Mouse (Mus musculus) MEL (cell line): ENCODE measurements around the gene Coil. TPM values are rescaled to one million over a fixed set of nuclear protein-coding genes. Genes with fewer than 3 reads are reported as not detected.

Experiments used
- DNase-seq: peaks from one replicate; pipeline ENCODE4 v3.0.0; 2011; ENCODE audit warnings: low read depth, low spot score
- H3K27ac ChIP-seq: 2 replicates; pipeline ENCODE4 v1.5.1; 2012; ENCODE audit warnings: low read depth, mild to moderate bottlenecking, control low read depth, low read length, moderate library complexity; ENCODE audit not compliant: control insufficient read depth
- H3K27me3 ChIP-seq, 2 experiments: fragments of 150-350 bp in 1 of 2; sonication (generic) in 1 of 2; 2 replicates each; pipeline ENCODE4 v1.6.1; 2012; ENCODE audit warnings: low read length in 2 of 2, mild to moderate bottlenecking in 2 of 2, improper control_type of control experiment in 1 of 2, moderate library complexity in 1 of 2; ENCODE audit not compliant: insufficient read depth in 2 of 2, control insufficient read depth in 1 of 2
- H3K36me3 ChIP-seq, 2 experiments: 2 replicates each; pipeline ENCODE4 v1.6.1; 2012 to 2014; ENCODE audit warnings: low read length in 2 of 2, improper control_type of control experiment in 1 of 2, inconsistent platforms in 1 of 2, mild to moderate bottlenecking in 1 of 2; ENCODE audit not compliant: insufficient read depth in 2 of 2, control insufficient read depth in 1 of 2
- H3K4me1 ChIP-seq, 2 experiments: fragments of 150-350 bp in 1 of 2; sonication (generic) in 1 of 2; 2 replicates each; pipeline ENCODE4 v1.6.1; 2012; ENCODE audit warnings: low read length in 2 of 2, improper control_type of control experiment in 1 of 2, mild to moderate bottlenecking in 1 of 2; ENCODE audit not compliant: insufficient read depth in 2 of 2, control insufficient read depth in 1 of 2
- H3K4me3 ChIP-seq, 2 experiments: fragments of 150-350 bp in 1 of 2; sonication (generic) in 1 of 2; 2 replicates each; pipeline ENCODE4 v1.5.1; 2012; ENCODE audit warnings: low read depth in 2 of 2, low read length in 2 of 2, mild to moderate bottlenecking in 2 of 2, moderate library complexity in 2 of 2, control low read depth in 1 of 2, improper control_type of control experiment in 1 of 2; ENCODE audit not compliant: control insufficient read depth in 1 of 2, insufficient read depth in 1 of 2
- H3K79me2 ChIP-seq: 2 replicates; pipeline ENCODE4 v1.6.1; 2012; ENCODE audit warnings: mild to moderate bottlenecking, low read length, moderate library complexity; ENCODE audit not compliant: control insufficient read depth, poor library complexity, insufficient read depth
- H3K9ac ChIP-seq: 2 replicates; pipeline ENCODE4 v1.6.1; 2012; ENCODE audit warnings: low read depth, mild to moderate bottlenecking, control low read depth, low read length, moderate library complexity; ENCODE audit not compliant: control insufficient read depth, poor library complexity, severe bottlenecking
- H3K9me3 ChIP-seq: fragments of 150-350 bp; sonication (generic); replicated peaks from 2 replicates; pipeline ENCODE4 v1.6.1; 2012; ENCODE audit warnings: mild to moderate bottlenecking, low read length, improper control_type of control experiment, moderate library complexity; ENCODE audit not compliant: insufficient read depth
- CHD1 ChIP-seq: IDR thresholded peaks from 2 replicates; pipeline ENCODE4 v1.6.1; 2012; ENCODE audit warnings: low read depth, mild to moderate bottlenecking, inconsistent platforms, low read length, improper control_type of control experiment
- CHD2 ChIP-seq: IDR thresholded peaks from 2 replicates; pipeline ENCODE4 v1.6.1; 2011; ENCODE audit warnings: low read length, improper control_type of control experiment
- CTCF ChIP-seq, 3 experiments: IDR thresholded peaks in 2 of 3; conservative IDR thresholded peaks in 1 of 3; 2 replicates each; pipeline ENCODE4 v1.5.1; 2011 to 2012; ENCODE audit warnings: low read length in 3 of 3, low read depth in 2 of 3, mild to moderate bottlenecking in 2 of 3, improper control_type of control experiment in 1 of 3, inconsistent platforms in 1 of 3, mixed read lengths in 1 of 3, moderate library complexity in 1 of 3; ENCODE audit not compliant: control insufficient read depth in 1 of 3, insufficient read depth in 1 of 3, poor library complexity in 1 of 3, severe bottlenecking in 1 of 3
- E2F4 ChIP-seq: IDR thresholded peaks from 2 replicates; pipeline ENCODE4 v1.6.1; 2011; ENCODE audit warnings: low read depth, low read length, improper control_type of control experiment, borderline replicate concordance
- ELF1 ChIP-seq: IDR thresholded peaks from 2 replicates; pipeline ENCODE4 v1.6.1; 2014; ENCODE audit warnings: low read depth, mild to moderate bottlenecking, inconsistent platforms, low read length, improper control_type of control experiment, moderate library complexity
- EP300 ChIP-seq, 2 experiments: IDR thresholded peaks; 2 replicates each; pipeline ENCODE4 v1.6.1; 2011; ENCODE audit warnings: improper control_type of control experiment in 2 of 2, low read length in 2 of 2, low read depth in 1 of 2, mild to moderate bottlenecking in 1 of 2
- ETS1 ChIP-seq: IDR thresholded peaks from 2 replicates; pipeline ENCODE4 v1.6.1; 2012; ENCODE audit warnings: low read depth, mild to moderate bottlenecking, inconsistent platforms, low read length, improper control_type of control experiment, moderate library complexity
- GATA1 ChIP-seq: IDR thresholded peaks from 2 replicates; pipeline ENCODE4 v1.6.1; 2011; ENCODE audit warnings: low read depth, low read length, improper control_type of control experiment
- HCFC1 ChIP-seq: IDR thresholded peaks from 2 replicates; pipeline ENCODE4 v1.6.1; 2012; ENCODE audit warnings: low read depth, mild to moderate bottlenecking, inconsistent platforms, low read length, improper control_type of control experiment, moderate library complexity
- JUND ChIP-seq: IDR thresholded peaks from 2 replicates; pipeline ENCODE4 v1.6.1; 2011; ENCODE audit warnings: low read depth, mild to moderate bottlenecking, improper control_type of control experiment, low read length
- KAT2A ChIP-seq: conservative IDR thresholded peaks from 2 replicates; pipeline ENCODE4 v1.6.1; 2012; ENCODE audit warnings: low read depth, low read length, improper control_type of control experiment, inconsistent platforms
- MAFK ChIP-seq: IDR thresholded peaks from 2 replicates; pipeline ENCODE4 v1.6.1; 2011; ENCODE audit warnings: low read depth, mild to moderate bottlenecking, low read length, improper control_type of control experiment, borderline replicate concordance
- MAZ ChIP-seq: IDR thresholded peaks from 2 replicates; pipeline ENCODE4 v1.6.1; 2012; ENCODE audit warnings: low read depth, mild to moderate bottlenecking, inconsistent platforms, low read length, improper control_type of control experiment
- MXI1 ChIP-seq: IDR thresholded peaks from 2 replicates; pipeline ENCODE4 v1.6.1; 2011; ENCODE audit warnings: mild to moderate bottlenecking, low read depth, low read length, improper control_type of control experiment
- MYB ChIP-seq: IDR thresholded peaks from 2 replicates; pipeline ENCODE4 v1.6.1; 2011; ENCODE audit warnings: mild to moderate bottlenecking, low read depth, low read length, improper control_type of control experiment
- MYC ChIP-seq: IDR thresholded peaks from 2 replicates; pipeline ENCODE4 v1.6.1; 2011; ENCODE audit warnings: low read depth, mild to moderate bottlenecking, low read length, improper control_type of control experiment, moderate library complexity
- NELFE ChIP-seq: IDR thresholded peaks from 2 replicates; pipeline ENCODE4 v1.6.1; 2011; ENCODE audit warnings: low read depth, low read length, improper control_type of control experiment
- POLR2A ChIP-seq, 2 experiments: IDR thresholded peaks; 2 replicates each; pipeline ENCODE4 v1.6.1; 2011 to 2012; ENCODE audit warnings: low read length in 2 of 2, mild to moderate bottlenecking in 2 of 2, control low read depth in 1 of 2, improper control_type of control experiment in 1 of 2, low read depth in 1 of 2, moderate library complexity in 1 of 2; ENCODE audit not compliant: control insufficient read depth in 1 of 2, insufficient read depth in 1 of 2, poor library complexity in 1 of 2
- POLR2AphosphoS5 ChIP-seq: IDR thresholded peaks from 2 replicates; pipeline ENCODE4 v1.6.1; 2012; ENCODE audit warnings: low read depth, borderline replicate concordance, mild to moderate bottlenecking, inconsistent platforms, low read length, moderate library complexity, mixed read lengths
- SIN3A ChIP-seq: IDR thresholded peaks from 2 replicates; pipeline ENCODE4 v1.6.1; 2012; ENCODE audit warnings: low read length, improper control_type of control experiment, inconsistent platforms
- SMC3 ChIP-seq: IDR thresholded peaks from 2 replicates; pipeline ENCODE4 v1.6.1; 2011; ENCODE audit warnings: low read depth, low read length, improper control_type of control experiment
- TAL1 ChIP-seq: IDR thresholded peaks from 2 replicates; pipeline ENCODE4 v1.6.1; 2012; ENCODE audit warnings: mild to moderate bottlenecking, inconsistent platforms, low read length, moderate library complexity, mixed read lengths
- TCF12 ChIP-seq: IDR thresholded peaks from 2 replicates; pipeline ENCODE4 v1.6.1; 2014; ENCODE audit warnings: low read depth, mild to moderate bottlenecking, inconsistent platforms, low read length, improper control_type of control experiment, moderate library complexity
- UBTF ChIP-seq: IDR thresholded peaks from 2 replicates; pipeline ENCODE4 v1.6.1; 2012; ENCODE audit warnings: low read depth, mild to moderate bottlenecking, inconsistent platforms, low read length, improper control_type of control experiment, moderate library complexity, borderline replicate concordance; ENCODE audit not compliant: insufficient read depth
- ZKSCAN1 ChIP-seq: IDR thresholded peaks from 2 replicates; pipeline ENCODE4 v1.6.1; 2012; ENCODE audit warnings: low read depth, mild to moderate bottlenecking, inconsistent platforms, low read length, improper control_type of control experiment, moderate library complexity
- ZMIZ1 ChIP-seq: IDR thresholded peaks from 2 replicates; pipeline ENCODE4 v1.6.1; 2012; ENCODE audit warnings: low read depth, mild to moderate bottlenecking, inconsistent platforms, low read length, improper control_type of control experiment, moderate library complexity
- polyA plus RNA-seq, 2 experiments: library from polyadenylated mRNA; stranded (reverse) in 1 of 2; unstranded in 1 of 2; fragments of >175 nt in 1 of 2; fragments of >200 nt in 1 of 2; gene quantifications; 2 replicates each; pipeline versions ENCODE4 v1.2.1 to v1.2.4; 2012; ENCODE audit warnings: low replicate concordance in 2 of 2, low read depth in 1 of 2; ENCODE audit not compliant: insufficient read length in 2 of 2, insufficient read depth in 1 of 2, missing spikeins in 1 of 2
- total RNA-seq: library from RNA; depleted of rRNA; stranded (reverse); fragments of 300-350 nt; gene quantifications from 2 replicates; pipeline ENCODE4 v1.2.3, GENCODE M21; 2012

Gene Coil
- total and polyA plus RNA-seq, 3 experiments = 24.4 to 32.6 TPM; not detected in 1

- TF ChIP-seq ZKSCAN1 (no peak), MXI1 (peak; percentile 61), GATA1 (no peak), SIN3A (peak; percentile 81; the same call in 1 of the 2 replicates), MYC (peak; percentile 61; the same call in 1 of the 2 replicates), CHD2 (no peak), CHD1 (no peak), KAT2A (no peak), ELF1 (no peak), MAFK (no peak), ZMIZ1 (no peak), CTCF (IDR thresholded peaks at IDR 0.05 in 2 of 3, conservative IDR thresholded peaks at IDR 0.05 in 1 of 3; ENCODE audit: control insufficient read depth in 1 of 3, insufficient read depth in 1 of 3, low read depth in 2 of 3, low read length in 3 of 3, poor library complexity in 1 of 3, severe bottlenecking in 1 of 3) (no peak), UBTF (no peak), E2F4 (no peak), ETS1 (peak; percentile 69), POLR2AphosphoS5 (no peak), POLR2A (IDR thresholded peaks at IDR 0.05; ENCODE audit: control insufficient read depth in 1 of 2, insufficient read depth in 1 of 2, low read depth in 1 of 2, low read length in 2 of 2, poor library complexity in 1 of 2) (no peak)
Observed at GRCm38 (mm10) chr11:89027955-89028361, 57.9 kb downstream of the Coil start (continued).

- Histone ChIP-seq H3K4me3 (peak overlapping the region in 1 of 2 experiments; percentile 2; a peak in 1 of 4 replicates), H3K9ac (0 out of 2 replicates have a peak overlapping the region, but pooled peaks have one; percentile 7), H3K27me3 (no peaks in the 10 kb centered on the region), H3K27ac (peak overlapping the region; percentile 65), H3K4me1 (peaks cover 8 to 19% of the 10 kb centered on the region in 2 experiments), H3K36me3 (peaks cover 0 to 15% of the 10 kb centered on the region in 2 experiments; a peak in 2 of 4 replicates), H3K79me2 (no peaks in the 10 kb centered on the region), H3K9me3 (no peaks in the 10 kb centered on the region)
- peak; percentile 90 for DNase-seq
- no peak for TF ChIP-seq NELFE
- peak; percentile 59; the same call in 1 of the 2 replicates for TF ChIP-seq MAZ
- no peak for TF ChIP-seq JUND
- 0 out of 2 replicates have a peak, but pooled peaks have one; percentile 33 for TF ChIP-seq HCFC1
- no peak for TF ChIP-seq MYB
- no peak; the same call in 1 of the 2 replicates for TF ChIP-seq TCF12
- TF ChIP-seq ETS1 = peak; percentile 50
- TF ChIP-seq SMC3 = no peak
- peak; percentile 10 to 43; a peak in 1 of 4 replicates for TF ChIP-seq EP300 (IDR thresholded peaks at IDR 0.05; ENCODE audit: low read depth in 1 of 2, low read length in 2 of 2)
- TF ChIP-seq TAL1 = peak; percentile 46
- TF ChIP-seq ZKSCAN1 = no peak
- TF ChIP-seq SIN3A = peak; percentile 43; the same call in 1 of the 2 replicates
- TF ChIP-seq GATA1 = peak; percentile 78
- TF ChIP-seq KAT2A = no peak
Observed at GRCm38 (mm10) chr11:89028871-89029405, 58.9 kb downstream of the Coil start.
